Mouse (Mus musculus) neural tube, embryonic 12.5 days (tissue): ENCODE data around the gene Vegfa. TPM values are rescaled to one million over a fixed set of nuclear protein-coding genes. Genes with fewer than 3 reads are reported as not detected.

Experiments
- ATAC-seq: fragments of 200-750 bp; cut with Nextera tagmentation; 2 replicates; pipeline ENCODE4 v1.8.0; 2017; ENCODE audit warnings: low read depth, mild to moderate bottlenecking, moderate TSS enrichment, moderate library complexity; ENCODE audit not compliant: low FRiP score
- H3K27ac ChIP-seq: fragments of 300-500 bp; sonication (generic); 2 replicates; pipeline ENCODE4 v1.5.1; 2016
- H3K27me3 ChIP-seq: fragments of 300-500 bp; sonication (generic); replicated peaks from 2 replicates; pipeline ENCODE4 v1.6.1; 2016; ENCODE audit warnings: mild to moderate bottlenecking
- H3K36me3 ChIP-seq: fragments of 300-500 bp; sonication (generic); 2 replicates; pipeline ENCODE4 v1.6.1; 2016; ENCODE audit warnings: mild to moderate bottlenecking
- H3K4me1 ChIP-seq: fragments of 300-500 bp; sonication (generic); 2 replicates; pipeline ENCODE4 v1.6.1; 2016
- H3K4me2 ChIP-seq: fragments of 300-500 bp; sonication (generic); replicated peaks from 2 replicates; pipeline ENCODE4 v1.6.1; 2016; ENCODE audit warnings: mild to moderate bottlenecking
- H3K4me3 ChIP-seq: fragments of 300-500 bp; sonication (generic); 2 replicates; pipeline ENCODE4 v1.5.1; 2016
- H3K9ac ChIP-seq: fragments of 300-500 bp; sonication (generic); 2 replicates; pipeline ENCODE4 v1.6.1; 2016; ENCODE audit warnings: mild to moderate bottlenecking
- H3K9me3 ChIP-seq: fragments of 300-500 bp; sonication (generic); 2 replicates; pipeline ENCODE4 v1.6.1; 2016; ENCODE audit warnings: mild to moderate bottlenecking
- WGBS: fragments of 180-500 bp; shearing (Covaris S2); methylation state at CpG from one replicate; pipeline ENCODE4 v1.1.7; 2016; 5-methylcytosine and 5-hydroxymethylcytosine counted together
- polyA plus RNA-seq: library from polyadenylated mRNA; unstranded; fragments of >200 nt; fragmentation: Nextera tagmentation; extraction: Ambion mirVana; gene quantifications from 2 replicates; pipeline ENCODE4 v1.2.1, GENCODE M21; 2016

Gene Vegfa
- polyA plus RNA-seq, 1 experiment from 2014 or later: 3.4 TPM

- Histone ChIP-seq H3K27me3 (no peaks in the 10 kb centered on the region), H3K9me3 (no peaks in the 10 kb centered on the region), H3K36me3 (peaks cover 77% of the 10 kb centered on the region), H3K4me3 (no peak overlapping the region), H3K27ac (no peak overlapping the region), H3K4me1 (peaks cover 22% of the 10 kb centered on the region), H3K4me2 (no peak overlapping the region), H3K9ac (no peak overlapping the region)
- 87% methylated on average over 6 of the region's 6 CpGs for WGBS
- ATAC-seq: no peak
These were observed 9.2 kb downstream of the Vegfa start for GRCm38 (mm10) chr17:46022934-46023333.

DNA sequence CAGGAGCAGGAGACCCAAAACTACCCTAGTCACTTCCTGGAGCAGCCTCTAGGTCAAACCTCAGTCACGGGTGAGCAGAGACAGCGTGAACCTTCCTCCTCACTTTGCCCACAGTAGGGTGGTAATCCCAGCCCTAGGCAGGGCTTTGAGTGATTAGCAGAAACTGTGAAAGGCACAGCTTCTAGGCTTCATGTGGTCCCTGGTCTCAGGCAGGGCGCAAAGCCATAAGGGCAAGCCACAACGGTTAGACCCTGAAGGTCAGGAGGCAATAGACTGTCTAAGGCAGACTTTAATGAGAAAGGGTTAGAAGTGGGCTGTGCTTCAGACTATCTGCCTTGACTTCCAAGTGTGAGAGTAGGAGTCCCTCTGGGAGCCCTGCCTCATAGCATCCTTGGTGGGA is 9.7 kb downstream of the Vegfa start:
- Histone ChIP-seq H3K4me2 (no peak overlapping the region), H3K36me3 (peaks cover 81% of the 10 kb centered on the region), H3K4me3 (no peak overlapping the region), H3K27me3 (no peaks in the 10 kb centered on the region), H3K27ac (no peak overlapping the region), H3K9me3 (no peaks in the 10 kb centered on the region), H3K4me1 (peaks cover 17% of the 10 kb centered on the region), H3K9ac (no peak overlapping the region)
- WGBS: 85% methylated on average over 4 of the region's 4 CpGs
- no peak for ATAC-seq

GRCm38 (mm10) chr17:46021760-46022159 is 10.4 kb downstream of the Vegfa start:
- Histone ChIP-seq H3K9me3 (no peaks in the 10 kb centered on the region), H3K9ac (no peak overlapping the region), H3K4me2 (no peak overlapping the region), H3K36me3 (peaks cover 81% of the 10 kb centered on the region), H3K27me3 (no peaks in the 10 kb centered on the region), H3K4me1 (peaks cover 10% of the 10 kb centered on the region), H3K27ac (no peak overlapping the region), H3K4me3 (no peak overlapping the region)
- no peak for ATAC-seq
- 95% methylated on average over 9 of the region's 9 CpGs for WGBS

DNA sequence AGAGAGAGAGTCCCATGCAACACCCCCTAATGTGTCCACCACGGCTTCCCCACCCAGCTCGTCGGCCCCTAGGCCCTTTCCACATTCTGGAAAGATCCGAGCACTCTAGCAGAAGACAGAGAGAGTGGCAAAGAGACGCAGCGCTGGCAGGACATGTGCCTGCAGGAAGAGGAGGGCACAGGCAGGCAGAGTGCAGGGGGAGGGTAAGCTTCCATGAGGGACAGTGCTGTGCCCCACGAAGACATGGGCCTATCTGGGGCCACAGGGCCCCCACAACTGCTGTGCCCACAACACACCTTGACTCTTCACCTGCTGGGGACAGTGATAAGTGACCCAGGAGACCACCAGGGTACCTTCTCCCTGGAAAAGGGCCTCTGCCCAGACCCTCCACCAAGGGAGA is 11.0 kb downstream of the Vegfa start:
- no peak for ATAC-seq
- Histone ChIP-seq H3K4me3 (no peak overlapping the region), H3K27ac (no peak overlapping the region), H3K4me2 (no peak overlapping the region), H3K27me3 (no peaks in the 10 kb centered on the region), H3K4me1 (peaks cover 4% of the 10 kb centered on the region; the same call in 1 of the 2 replicates), H3K36me3 (peaks cover 87% of the 10 kb centered on the region), H3K9ac (no peak overlapping the region), H3K9me3 (no peaks in the 10 kb centered on the region)
- WGBS: 94% methylated on average over 7 of the region's 7 CpGs

- H3K9ac ChIP-seq: no peak overlapping the region
- no peaks in the 10 kb centered on the region for H3K4me1 ChIP-seq
- no peak overlapping the region for H3K4me3 ChIP-seq
- H3K27me3 ChIP-seq: no peaks in the 10 kb centered on the region
- no peak overlapping the region for H3K27ac ChIP-seq
- no peak overlapping the region for H3K4me2 ChIP-seq
- no peak for ATAC-seq
- WGBS: 79% methylated on average over 7 of the region's 7 CpGs
- no peaks in the 10 kb centered on the region for H3K9me3 ChIP-seq
- H3K36me3 ChIP-seq: peaks cover 92% of the 10 kb centered on the region
These were observed 11.6 kb downstream of the Vegfa start for GRCm38 (mm10) chr17:46020579-46020978.

- no peak for ATAC-seq
- peaks cover 78% of the 10 kb centered on the region for H3K36me3 ChIP-seq
These were observed 13.5 kb downstream of the Vegfa start for GRCm38 (mm10) chr17:46018736-46019004.

GRCm38 (mm10) chr17:46017946-46018735 is 14.0 kb downstream of the Vegfa start:
- Histone ChIP-seq H3K9me3 (no peaks in the 10 kb centered on the region), H3K4me3 (no peak overlapping the region), H3K27ac (no peak overlapping the region), H3K4me1 (no peaks in the 10 kb centered on the region), H3K4me2 (no peak overlapping the region), H3K36me3 (peaks cover 73% of the 10 kb centered on the region), H3K27me3 (no peaks in the 10 kb centered on the region), H3K9ac (no peak overlapping the region)
- ATAC-seq: no peak
- 82% methylated on average over 24 of the region's 24 CpGs for WGBS

More at GRCm38 (mm10) chr17:46018736-46019004, 13.5 kb downstream of the Vegfa start:
- Histone ChIP-seq H3K4me2 (no peak overlapping the region), H3K27me3 (no peaks in the 10 kb centered on the region), H3K4me3 (no peak overlapping the region), H3K9me3 (no peaks in the 10 kb centered on the region), H3K4me1 (no peaks in the 10 kb centered on the region), H3K27ac (no peak overlapping the region), H3K9ac (no peak overlapping the region)
- 94% methylated on average over 10 of the region's 10 CpGs for WGBS

GRCm38 (mm10) chr17:46016617-46017016 is 15.6 kb downstream of the Vegfa start:
- Histone ChIP-seq H3K4me3 (no peak overlapping the region), H3K36me3 (peaks cover 58% of the 10 kb centered on the region), H3K9me3 (no peaks in the 10 kb centered on the region), H3K9ac (no peak overlapping the region), H3K4me2 (no peak overlapping the region), H3K27ac (no peak overlapping the region), H3K27me3 (no peaks in the 10 kb centered on the region), H3K4me1 (no peaks in the 10 kb centered on the region)
- ATAC-seq: no peak
- 90% methylated on average over 5 of the region's 5 CpGs for WGBS

- 94% methylated on average over 6 of the region's 6 CpGs for WGBS
- H3K27me3 ChIP-seq: no peaks in the 10 kb centered on the region
- peaks cover 51% of the 10 kb centered on the region for H3K36me3 ChIP-seq
- H3K9ac ChIP-seq: no peak overlapping the region
- no peak overlapping the region for H3K4me2 ChIP-seq
- H3K9me3 ChIP-seq: no peaks in the 10 kb centered on the region
- H3K4me3 ChIP-seq: no peak overlapping the region
- ATAC-seq: no peak
- no peak overlapping the region for H3K27ac ChIP-seq
- no peaks in the 10 kb centered on the region for H3K4me1 ChIP-seq
These were observed 16.2 kb downstream of the Vegfa start for GRCm38 (mm10) chr17:46015967-46016366.

DNA sequence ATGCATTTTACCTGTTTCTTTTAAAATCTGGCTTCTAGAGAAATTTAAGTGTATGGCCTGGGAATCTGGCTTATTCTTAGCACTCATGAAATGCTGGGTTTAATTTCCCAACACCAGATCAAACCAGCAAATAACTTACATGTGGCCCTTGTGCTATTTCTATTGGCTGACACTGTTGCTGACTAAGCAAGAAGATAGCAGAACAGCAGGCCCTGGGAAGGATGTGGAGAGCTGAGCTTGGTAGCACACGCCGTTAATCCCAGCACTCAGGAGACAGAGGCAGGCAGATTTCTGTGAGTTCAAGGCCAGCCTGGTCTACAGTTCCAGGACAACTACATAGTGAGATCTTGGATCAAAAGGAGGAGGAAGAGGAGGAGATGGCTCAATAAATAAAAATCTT is 17.2 kb downstream of the Vegfa start:
- no peak overlapping the region for H3K4me3 ChIP-seq
- ATAC-seq: no peak
- H3K9me3 ChIP-seq: no peaks in the 10 kb centered on the region
- H3K36me3 ChIP-seq: peaks cover 41% of the 10 kb centered on the region
- H3K4me1 ChIP-seq: 0 out of 2 replicates have a peak, but pooled peaks cover 5% of the 10 kb centered on the region
- H3K4me2 ChIP-seq: no peak overlapping the region
- no peak overlapping the region for H3K27ac ChIP-seq
- WGBS: 96% methylated on average over 2 of the region's 2 CpGs
- H3K9ac ChIP-seq: no peak overlapping the region
- no peaks in the 10 kb centered on the region for H3K27me3 ChIP-seq

GRCm38 (mm10) chr17:46013549-46013948 is 18.6 kb downstream of the Vegfa start:
- no peak overlapping the region for H3K27ac ChIP-seq

GRCm38 (mm10) chr17:46012211-46012610 is 20.0 kb downstream of the Vegfa start:
- peaks cover 17% of the 10 kb centered on the region; the same call in 1 of the 2 replicates for H3K36me3 ChIP-seq
- no peak overlapping the region for H3K9ac ChIP-seq
- no peak for ATAC-seq
- H3K9me3 ChIP-seq: no peaks in the 10 kb centered on the region
- 0 out of 2 replicates have a peak, but pooled peaks cover 5% of the 10 kb centered on the region for H3K4me1 ChIP-seq
- no peak overlapping the region for H3K4me2 ChIP-seq
- H3K4me3 ChIP-seq: no peak overlapping the region
- no peaks in the 10 kb centered on the region for H3K27me3 ChIP-seq
- H3K27ac ChIP-seq: no peak overlapping the region
- WGBS: 82% methylated on average over 8 of the region's 8 CpGs

More at GRCm38 (mm10) chr17:46013549-46013948, 18.6 kb downstream of the Vegfa start:
- Histone ChIP-seq H3K9me3 (no peaks in the 10 kb centered on the region), H3K36me3 (peaks cover 27% of the 10 kb centered on the region), H3K4me2 (no peak overlapping the region), H3K27me3 (no peaks in the 10 kb centered on the region), H3K4me3 (no peak overlapping the region), H3K9ac (no peak overlapping the region), H3K4me1 (0 out of 2 replicates have a peak, but pooled peaks cover 5% of the 10 kb centered on the region)
- 93% methylated on average over 15 of the region's 15 CpGs for WGBS
- no peak for ATAC-seq

GRCm38 (mm10) chr17:46010462-46010861 is 21.7 kb downstream of the Vegfa start:
- H3K27me3 ChIP-seq: no peaks in the 10 kb centered on the region
- no peaks in the 10 kb centered on the region for H3K9me3 ChIP-seq
- 86% methylated on average over 6 of the region's 6 CpGs for WGBS

More at GRCm38 (mm10) chr17:46010462-46010861, 21.7 kb downstream of the Vegfa start:
- no peak overlapping the region for H3K4me2 ChIP-seq
- H3K36me3 ChIP-seq: 0 out of 2 replicates have a peak, but pooled peaks cover 5% of the 10 kb centered on the region
- no peak overlapping the region for H3K9ac ChIP-seq
- no peak for ATAC-seq
- H3K27ac ChIP-seq: no peak overlapping the region
- 0 out of 2 replicates have a peak, but pooled peaks cover 5% of the 10 kb centered on the region for H3K4me1 ChIP-seq
- no peak overlapping the region for H3K4me3 ChIP-seq
